Mouse (Mus musculus) forebrain, embryonic 14.5 days (tissue): Measurements from ENCODE around the gene Eif2s3x. TPM values are rescaled to one million over a fixed set of nuclear protein-coding genes. Genes with fewer than 3 reads are reported as not detected.

ENCODE experiments used
- ATAC-seq: fragments of 200-750 bp; cut with Nextera tagmentation; 2 replicates; pipeline ENCODE4 v1.8.0; 2017; ENCODE audit warnings: mild to moderate bottlenecking, moderate library complexity
- DNase-seq: peaks from one replicate; pipeline ENCODE4 v3.0.0-alpha.2; 2015; ENCODE audit warnings: low spot score
- H3K27ac ChIP-seq: fragments of 300-500 bp; sonication (generic); 2 replicates; pipeline ENCODE4 v1.5.1; 2014; ENCODE audit warnings: low read depth, mild to moderate bottlenecking, control low read depth, low read length, moderate library complexity
- H3K27me3 ChIP-seq: fragments of 300-500 bp; sonication (generic); replicated peaks from 2 replicates; pipeline ENCODE4 v1.6.1; 2014; ENCODE audit warnings: low read length, control low read depth, mixed read lengths; ENCODE audit not compliant: control insufficient read depth, insufficient read depth
- H3K36me3 ChIP-seq: fragments of 300-500 bp; sonication (generic); 2 replicates; pipeline ENCODE4 v1.6.1; 2014; ENCODE audit warnings: low read length, control low read depth; ENCODE audit not compliant: control insufficient read depth, insufficient read depth
- H3K4me1 ChIP-seq: fragments of 300-500 bp; sonication (generic); 2 replicates; pipeline ENCODE4 v1.6.1; 2014; ENCODE audit warnings: antibody characterized with exemption, low read length, control low read depth; ENCODE audit not compliant: control insufficient read depth, insufficient read depth
- H3K4me2 ChIP-seq: fragments of 300-500 bp; sonication (generic); 2 replicates; pipeline ENCODE4 v1.6.1; 2014; ENCODE audit warnings: mild to moderate bottlenecking, control low read depth, low read length
- H3K4me3 ChIP-seq: fragments of 300-500 bp; sonication (generic); 2 replicates; pipeline ENCODE4 v1.5.1; 2014; ENCODE audit warnings: low read depth, low read length, control low read depth
- H3K9ac ChIP-seq: fragments of 300-500 bp; sonication (generic); 2 replicates; pipeline ENCODE4 v1.6.1; 2014; ENCODE audit warnings: mild to moderate bottlenecking, low read length, control low read depth, moderate library complexity
- H3K9me3 ChIP-seq: fragments of 300-500 bp; sonication (generic); replicated peaks from 2 replicates; pipeline ENCODE4 v1.6.1; 2016; ENCODE audit warnings: low read length, control low read depth, mixed read lengths; ENCODE audit not compliant: control insufficient read depth
- WGBS: fragments of 180-500 bp; shearing (Covaris S2); extraction: QIAGEN DNeasy Blood & Tissue Kit; methylation state at CpG from one replicate; pipeline ENCODE4 v1.1.7; 2014; 5-methylcytosine and 5-hydroxymethylcytosine counted together
- polyA plus RNA-seq: library from polyadenylated mRNA; unstranded; fragments of >200 nt; fragmentation: Nextera tagmentation; extraction: Ambion mirVana; gene quantifications from 2 replicates; pipeline ENCODE4 v1.2.1, GENCODE M21; 2014

Eif2s3x gene
- polyA plus RNA-seq, 1 experiment from 2014 or later, result 100 TPM

- 86% methylated on average over 1 of the region's 1 CpGs for WGBS
- no peak overlapping the region for H3K4me2 ChIP-seq
- ATAC-seq (no peak), DNase-seq (no peak)
- no peak overlapping the region for H3K9ac ChIP-seq
- H3K36me3 ChIP-seq, result no peaks in the 10 kb centered on the region
- peaks cover 24% of the 10 kb centered on the region for H3K27me3 ChIP-seq
- H3K9me3 ChIP-seq, result no peaks in the 10 kb centered on the region
- H3K27ac ChIP-seq, result no peak overlapping the region
- H3K4me1 ChIP-seq, result no peaks in the 10 kb centered on the region
- H3K4me3 ChIP-seq, result no peak overlapping the region
Observed at GRCm38 (mm10) chrX:94140080-94140479, 72.6 kb downstream of the Eif2s3x start.

Other genes with a start within 250 kb of the Eif2s3x start
- gene AU015836, start 244.2 kb downstream of the Eif2s3x start, polyA plus RNA-seq, result not detected in 2 replicates
- 26.0 and 38.8 TPM in 2 replicates for gene Zfx, start 89.2 kb downstream of the Eif2s3x start, polyA plus RNA-seq
- gene Klhl15, start 21.7 kb upstream of the Eif2s3x start, polyA plus RNA-seq, result 8.9 and 11.5 TPM in 2 replicates
- 0.11 and 0.13 TPM in 2 replicates for gene Fam90a1b, start 153.9 kb upstream of the Eif2s3x start, polyA plus RNA-seq
- gene Apoo, start 154.3 kb upstream of the Eif2s3x start, polyA plus RNA-seq, result 120 and 147 TPM in 2 replicates